Mouse (Mus musculus): ENCODE measurements at regions not wholly inside any gene's neighbourhood (a gene's known extent, or its start where the extent isn't known, plus 50 kb on each side); places are given as distances from the start of the nearest gene placed in this dataset.

- TF ChIP-seq CTCF (IDR thresholded peaks at IDR 0.05; ENCODE audit: low read depth, low read length) (no peak), POLR2A (IDR thresholded peaks at IDR 0.05; ENCODE audit: extremely low read depth, insufficient read depth, low read length) (no peak)
These were observed 69.0 kb upstream of the Pdzrn3 start for GRCm38 (mm10) chr6:101446720-101447119.
